Mouse (Mus musculus) kidney, adult 2 months (tissue): ENCODE measurements around the gene Rap1a.

Source experiments
- CTCF ChIP-seq: fragments of 200-500 bp; conservative IDR thresholded peaks from 2 replicates; pipeline ENCODE4 v1.5.1; 2011; ENCODE audit warnings: low read depth, mild to moderate bottlenecking, control low read depth, low read length, moderate library complexity, mixed read lengths; ENCODE audit not compliant: insufficient read depth, insufficient read length
- POLR2A ChIP-seq: fragments of 200-500 bp; IDR thresholded peaks from one replicate; pipeline ENCODE4 v1.6.1; 2011; ENCODE audit warnings: low read depth, low read length, control low read depth

- TF ChIP-seq POLR2A (no peak), CTCF (no peak)
Measured at GRCm38 (mm10) chr3:105693327-105694080, 107.6 kb downstream of the Rap1a start.
